9 mouse cellular contexts compared by ENCODE assay signal in genomic region chr17:8341360-8341963, GRCm38 (mm10). TPM values are rescaled to one million over a fixed set of nuclear protein-coding genes. Genes with fewer than 3 reads are reported as not detected.
DNase-seq lines count a peak whose midpoint lies in the region; ATAC-seq and TF ChIP-seq lines count a peak whose summit lies in the region.
"Had no signal": no experiment of that assay in that cellular context is flagged by ENCODE, and none has a peak within 500 bp of the region (broad histone marks: within the 10 kb centered on the region; RNA-seq: fewer than 3 reads in every experiment).

No protein-coding gene starts in this region.

- ATAC-seq in lung, postnatal 0 days, result no peak
- ATAC-seq in hindbrain, embryonic 16.5 days, result peak; percentile 24
- peak; percentile 59 for ATAC-seq in neural tube, embryonic 12.5 days (ENCODE audit: low FRiP score, low read depth)

- peak overlapping the region; percentile 44; the same call in 1 of the 2 replicates for H3K9ac ChIP-seq in lung, postnatal 0 days (replicated peaks; ENCODE audit: low read depth)
- peak overlapping the region; percentile 99 for H3K9ac ChIP-seq in hindbrain, embryonic 16.5 days (ENCODE audit: low read depth, low read length)
- peak overlapping the region; percentile 79 for H3K9ac ChIP-seq in neural tube, embryonic 12.5 days

- H3K4me2 ChIP-seq in lung, postnatal 0 days (replicated peaks; ENCODE audit: low read depth, low read length), result peak overlapping the region; percentile 91
- peak overlapping the region; percentile 97 for H3K4me2 ChIP-seq in hindbrain, embryonic 16.5 days (ENCODE audit: low read length)
- H3K4me2 ChIP-seq in neural tube, embryonic 12.5 days (replicated peaks), result peak overlapping the region; percentile 98

- no peaks in the 10 kb centered on the region for H3K9me3 ChIP-seq in lung, postnatal 0 days (ENCODE audit: low read length)
- H3K9me3 ChIP-seq in hindbrain, embryonic 16.5 days (ENCODE audit: control insufficient read depth, low read length), result no peaks in the 10 kb centered on the region
- no peaks in the 10 kb centered on the region for H3K9me3 ChIP-seq in neural tube, embryonic 12.5 days

- TF ChIP-seq EP300 in lung, postnatal 0 days (IDR thresholded peaks at IDR 0.05), result no peak

- no peak overlapping the region for H3K27ac ChIP-seq in lung, postnatal 0 days (ENCODE audit: low read length)
- H3K27ac ChIP-seq in hindbrain, embryonic 16.5 days (ENCODE audit: low read depth, low read length), result peak overlapping the region; percentile 93
- H3K27ac ChIP-seq in neural tube, embryonic 12.5 days, result no peak overlapping the region

- DNase-seq in cerebellum, postnatal 10 days, result peak; percentile 36 to 77
- DNase-seq in cerebellum, adult 9-10 months, result no peak
- no peak for DNase-seq in lung, postnatal 0 days (ENCODE audit: low spot score)
- DNase-seq in lung, postnatal 4 days, result no peak
- DNase-seq in layer of hippocampus, adult 8-10 months (ENCODE audit: low spot score in 2 of 2), result no peak
- no peak for DNase-seq in testis, postnatal 14 days (ENCODE audit: low spot score)

- peaks cover 14% of the 10 kb centered on the region; the same call in 1 of the 2 replicates for H3K4me1 ChIP-seq in lung, postnatal 0 days (ENCODE audit: insufficient read depth, low read depth, low read length)
- peaks cover 40% of the 10 kb centered on the region for H3K4me1 ChIP-seq in hindbrain, embryonic 16.5 days (ENCODE audit: control insufficient read depth, insufficient read depth, low read depth, low read length)
- peaks cover 22% of the 10 kb centered on the region for H3K4me1 ChIP-seq in neural tube, embryonic 12.5 days

- peaks cover 15% of the 10 kb centered on the region for H3K27me3 ChIP-seq in lung, postnatal 0 days (replicated peaks; ENCODE audit: insufficient read depth, low read length)
- H3K27me3 ChIP-seq in hindbrain, embryonic 16.5 days (replicated peaks; ENCODE audit: control insufficient read depth, insufficient read depth, low read length), result no peaks in the 10 kb centered on the region
- H3K27me3 ChIP-seq in neural tube, embryonic 12.5 days (replicated peaks), result peaks cover 44% of the 10 kb centered on the region

- H3K36me3 ChIP-seq in lung, postnatal 0 days (ENCODE audit: insufficient read depth, low read length), result no peaks in the 10 kb centered on the region
- no peaks in the 10 kb centered on the region for H3K36me3 ChIP-seq in hindbrain, embryonic 16.5 days (ENCODE audit: control insufficient read depth, insufficient read depth, low read length)
- H3K36me3 ChIP-seq in neural tube, embryonic 12.5 days, result no peaks in the 10 kb centered on the region

- 10% methylated on average over 40 of the region's 46 CpGs for WGBS in lung, postnatal 0 days
- WGBS in hindbrain, embryonic 16.5 days, result 7% methylated on average over 43 of the region's 46 CpGs
- 8% methylated on average over 46 of the region's 46 CpGs for WGBS in neural tube, embryonic 12.5 days

- H3K4me3 ChIP-seq in lung, postnatal 0 days (ENCODE audit: low read depth, low read length), result peak overlapping the region; percentile 51
- H3K4me3 ChIP-seq in hindbrain, embryonic 16.5 days (ENCODE audit: low read length), result peak overlapping the region; percentile 82
- H3K4me3 ChIP-seq in neural tube, embryonic 12.5 days, result peak overlapping the region; percentile 62

- no peak for TF ChIP-seq CTCF in lung, postnatal 0 days (IDR thresholded peaks at IDR 0.05)

RNA-seq across cellular contexts. Expression of gene Prr18, which starts 4.2 kb away (rescaled TPM):
- polyA plus RNA-seq in lung, postnatal 0 days (2015; fragmentation: Nextera tagmentation; extraction: Ambion mirVana), result 7.6 and 7.7 TPM in 2 replicates
- 16.4 and 16.9 TPM in 2 replicates for polyA plus RNA-seq in hindbrain, embryonic 16.5 days (2015; fragmentation: Nextera tagmentation; extraction: Ambion mirVana)
- polyA plus RNA-seq in neural tube, embryonic 12.5 days (2016; fragmentation: Nextera tagmentation; extraction: Ambion mirVana), result 4.0 and 5.2 TPM in 2 replicates
- total RNA-seq in layer of hippocampus, adult 8-10 months (2022), result 10 to 100 TPM; 20.0 to 30.2 (median 27.0) TPM

RNA-seq across cellular contexts. Expression of gene T2, which starts 14.3 kb away (rescaled TPM):
- polyA plus RNA-seq in lung, postnatal 0 days (2015; fragmentation: Nextera tagmentation; extraction: Ambion mirVana), result 0.93 and 1.3 TPM in 2 replicates
- polyA plus RNA-seq in hindbrain, embryonic 16.5 days (2015; fragmentation: Nextera tagmentation; extraction: Ambion mirVana), result 0.72 and 0.99 TPM in 2 replicates
- polyA plus RNA-seq in neural tube, embryonic 12.5 days (2016; fragmentation: Nextera tagmentation; extraction: Ambion mirVana), result 0.41 and 0.44 TPM in 2 replicates
- 1 to 10 TPM in 3 of 4 experiments, under 1 TPM in 1; 0.96 to 1.7 (median 1.3) TPM for total RNA-seq in layer of hippocampus, adult 8-10 months (2022)
- polyA plus RNA-seq: spleen, adult 2 months had no signal

RNA-seq across cellular contexts. Expression of gene Sft2d1, which starts 30.6 kb away (rescaled TPM):
- 113 and 115 TPM in 2 replicates for polyA plus RNA-seq in lung, postnatal 0 days (2015; fragmentation: Nextera tagmentation; extraction: Ambion mirVana)
- 172 and 184 TPM in 2 replicates for polyA plus RNA-seq in hindbrain, embryonic 16.5 days (2015; fragmentation: Nextera tagmentation; extraction: Ambion mirVana)
- polyA plus RNA-seq in neural tube, embryonic 12.5 days (2016; fragmentation: Nextera tagmentation; extraction: Ambion mirVana), result 104 and 109 TPM in 2 replicates
- 10 to 100 TPM; 47.5 to 81.2 (median 63.8) TPM for total RNA-seq in layer of hippocampus, adult 8-10 months (2022)

RNA-seq across cellular contexts. Expression of gene Mpc1, which starts 58.8 kb away (rescaled TPM):
- polyA plus RNA-seq in lung, postnatal 0 days (2015; fragmentation: Nextera tagmentation; extraction: Ambion mirVana), result 283 and 288 TPM in 2 replicates
- 389 and 473 TPM in 2 replicates for polyA plus RNA-seq in hindbrain, embryonic 16.5 days (2015; fragmentation: Nextera tagmentation; extraction: Ambion mirVana)
- 162 and 168 TPM in 2 replicates for polyA plus RNA-seq in neural tube, embryonic 12.5 days (2016; fragmentation: Nextera tagmentation; extraction: Ambion mirVana)
- total RNA-seq in layer of hippocampus, adult 8-10 months (2022), result 100 to 1,000 TPM; 144 to 156 (median 145) TPM

Comparison
In these comparisons a context has a peak if more than half of its experiments do, and no peak if none do; other contexts are left out.
1. DNase-seq: peak in cerebellum, postnatal 10 days (2 of 2); none in cerebellum, adult 9-10 months (single experiment), lung, postnatal 0 days (single experiment), lung, postnatal 4 days (0 of 2), layer of hippocampus, adult 8-10 months (0 of 2) and testis, postnatal 14 days (single experiment).
2. H3K9ac ChIP-seq: peak in every context shown above with its lines; median percentile 99 in hindbrain, embryonic 16.5 days; 79 in neural tube, embryonic 12.5 days; 44 in lung, postnatal 0 days.
3. Peak in every context shown above with its lines, with median percentiles within 50 percentile points of each other: H3K4me2 ChIP-seq and H3K4me3 ChIP-seq.